Mouse (Mus musculus) layer of hippocampus, postnatal 10 days (tissue): ENCODE measurements around the gene Olfr1013. TPM values are rescaled to one million over a fixed set of nuclear protein-coding genes. Genes with fewer than 3 reads are reported as not detected.

ENCODE experiments used
- DNase-seq, 2 experiments: peaks; one replicate each; pipeline ENCODE4 v3.0.0; 2021; ENCODE audit warnings: low spot score in 2 of 2
- long read RNA-seq: library from polyadenylated mRNA; stranded (forward); transcript quantifications from one replicate; pipeline ENCODE4 v2.0.0, GENCODE M21; 2023
- total RNA-seq, 2 experiments: library from RNA; stranded (reverse); gene quantifications; 2 replicates each; pipeline ENCODE4 v1.2.3; 2021

Gene Olfr1013
- not detected for total RNA-seq
- long read RNA-seq: 0 reads

DNA sequence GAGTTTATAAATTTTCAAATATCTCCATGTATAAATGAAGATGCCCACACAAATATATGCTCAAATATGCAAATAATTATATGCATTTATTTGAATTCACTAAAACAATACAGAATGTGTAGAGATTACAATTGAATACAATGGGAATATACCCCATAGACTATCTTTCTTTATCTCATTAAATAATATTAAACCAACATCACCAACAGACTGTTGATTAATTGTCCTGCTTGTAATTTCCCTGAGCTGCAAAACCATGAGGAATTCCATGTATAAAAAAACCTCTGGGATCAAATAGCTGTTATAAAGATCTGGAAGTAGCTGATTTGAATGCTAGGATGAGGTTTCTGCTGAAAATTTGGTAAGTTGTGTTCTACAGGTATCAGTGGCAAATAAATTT, at the start of gene Olfr1013:
Gene Olfr1013, plus strand, starts transcription at position 301 of the 400 bp plus-strand sequence.
- DNase-seq: no peak

DNA sequence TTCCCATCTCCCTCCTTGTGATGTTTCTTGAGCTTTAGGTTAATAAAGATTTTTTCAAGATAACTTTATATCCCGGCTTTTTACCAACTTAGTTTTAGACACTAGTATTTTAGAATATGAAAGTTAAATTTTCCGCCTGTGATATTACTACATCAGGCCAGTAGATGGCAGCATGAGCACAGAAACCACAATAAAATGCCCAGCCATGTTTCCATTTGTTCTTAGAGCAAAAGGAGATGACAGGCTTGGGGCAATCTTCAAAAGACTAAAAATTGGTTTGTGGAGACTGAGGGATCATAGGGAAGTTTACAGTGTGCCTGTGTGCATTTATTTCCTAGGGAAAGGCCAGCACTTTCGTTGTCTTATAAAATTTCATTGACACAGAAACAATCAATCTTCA, 41.1 kb upstream of the Olfr1013 start:
- peak; percentile 15 to 39 for DNase-seq

DNA sequence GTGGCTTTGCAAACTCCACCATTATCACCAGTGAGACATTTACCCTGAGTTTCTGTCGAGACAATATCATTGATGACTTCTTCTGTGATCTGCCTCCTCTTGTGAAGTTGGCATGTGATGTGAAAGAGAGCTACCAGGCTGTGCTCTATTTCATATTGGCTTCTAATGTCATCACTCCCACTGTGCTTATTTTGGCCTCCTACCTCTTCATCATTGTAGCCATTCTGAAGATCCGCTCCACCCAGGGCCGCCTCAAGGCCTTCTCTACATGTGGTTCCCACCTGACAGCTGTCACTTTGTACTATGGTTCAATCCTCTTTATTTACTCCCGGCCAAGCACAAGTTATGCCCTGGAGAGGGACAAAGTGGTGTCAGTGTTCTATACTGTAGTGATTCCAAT, 13.1 kb upstream of the Olfr1013 start:
- no peak for DNase-seq

DNA sequence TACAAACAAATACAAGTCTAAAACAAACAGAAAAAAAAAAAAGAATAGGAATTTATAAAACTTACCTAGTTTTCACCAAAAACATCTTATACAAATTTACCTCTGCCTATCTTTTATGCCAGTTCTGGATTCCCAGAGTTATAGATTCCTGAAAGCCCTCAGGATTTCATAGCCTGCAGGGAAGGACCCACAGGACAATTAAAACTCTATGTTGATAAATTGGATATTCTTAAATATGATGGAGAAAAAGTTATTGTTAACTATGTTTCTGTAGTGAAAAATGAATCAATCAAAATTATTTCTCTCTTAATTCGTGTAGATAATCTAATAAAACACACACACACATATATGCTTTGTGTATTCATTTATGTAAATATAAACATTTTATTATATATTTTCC, 4.2 kb upstream of the Olfr1013 start, which contains the start of gene Olfr1012:
Gene Olfr1012, minus strand, starts transcription at position 101 of the 400 bp plus-strand sequence.
- no peak for DNase-seq

DNA sequence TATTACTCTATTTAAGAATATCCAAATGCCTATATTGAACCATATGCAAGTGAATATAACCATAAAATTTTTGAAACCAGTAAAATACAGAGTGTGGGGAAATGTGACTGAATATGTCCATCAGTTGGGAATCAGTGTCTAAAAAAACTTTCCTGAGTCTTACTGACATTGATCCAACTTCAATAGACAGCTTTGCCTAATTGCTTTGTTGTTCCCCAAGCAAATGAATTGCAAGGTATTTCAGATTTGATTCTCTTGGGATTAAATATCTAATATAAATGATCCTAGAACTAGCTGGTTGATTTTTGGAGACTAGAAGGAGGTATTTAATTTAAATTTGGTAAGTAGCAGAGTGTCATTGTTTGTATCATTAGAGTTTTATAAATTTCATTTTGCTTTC, 5.5 kb downstream of the Olfr1013 start, which contains the start of gene Olfr1014:
Gene Olfr1014, plus strand, starts transcription at position 301 of the 400 bp plus-strand sequence.
- DNase-seq: no peak

DNA sequence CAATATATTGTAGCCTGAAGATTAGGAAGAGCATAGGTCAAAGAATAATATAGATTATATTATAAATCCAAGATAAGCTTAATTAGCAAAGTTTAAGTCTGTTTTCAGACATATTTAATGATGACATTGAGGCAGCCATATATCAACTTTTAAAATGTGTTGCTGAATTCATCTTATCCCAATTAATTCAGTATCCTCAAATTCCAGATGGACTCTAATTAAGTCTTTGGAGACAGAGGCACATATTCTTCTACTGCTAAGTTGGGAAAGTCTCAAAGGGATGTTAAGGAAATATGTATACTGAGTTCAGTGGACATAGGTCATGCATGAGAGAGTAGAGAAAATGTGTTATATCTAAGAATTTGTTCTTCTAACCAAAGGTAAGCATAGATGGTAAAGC, 14.8 kb downstream of the Olfr1013 start, which contains the start of gene Olfr1015:
Gene Olfr1015, plus strand, starts transcription at position 301 of the 400 bp plus-strand sequence.
- DNase-seq: no peak

DNA sequence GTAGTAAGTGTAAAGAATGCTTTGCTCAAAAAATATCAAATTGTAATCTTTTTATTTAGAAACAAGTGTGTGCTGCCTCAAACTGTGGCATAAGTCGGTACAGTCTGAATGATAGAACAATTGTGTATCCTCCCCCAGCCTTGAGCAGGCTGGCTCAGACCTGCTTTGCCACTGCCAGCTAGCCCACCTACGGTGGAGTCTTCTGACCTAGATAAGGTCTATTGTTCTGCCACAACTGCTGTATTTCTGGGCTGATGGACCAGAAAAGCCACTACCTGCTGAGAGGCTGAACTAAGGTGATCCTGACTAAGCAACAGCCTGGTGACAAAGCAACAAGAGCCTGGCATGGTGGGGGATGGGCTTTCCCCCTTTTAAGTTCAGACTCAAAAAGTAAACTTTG, 25.4 kb downstream of the Olfr1013 start:
- no peak for DNase-seq

DNA sequence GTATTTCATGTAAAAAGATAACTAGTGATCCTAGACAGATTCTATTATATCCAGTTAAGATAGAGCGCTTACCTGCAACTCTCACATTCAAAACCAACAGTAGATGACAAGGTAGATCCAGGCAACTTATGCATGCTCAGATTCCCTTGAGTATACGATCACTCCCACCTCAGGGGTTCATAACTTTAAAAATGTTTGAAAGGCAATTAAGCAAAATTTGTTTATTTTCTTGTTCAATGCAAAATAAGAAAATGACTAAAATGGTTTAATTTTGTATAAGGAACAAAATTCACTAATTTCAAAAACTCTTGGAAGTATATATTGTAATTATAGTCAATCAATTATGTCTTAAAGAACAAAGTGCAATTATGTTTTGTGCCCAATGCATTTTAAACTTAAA, 35.5 kb downstream of the Olfr1013 start, which contains the start of gene Olfr1016:
Gene Olfr1016, minus strand, starts transcription at position 101 of the 400 bp plus-strand sequence.
- DNase-seq: no peak

DNA sequence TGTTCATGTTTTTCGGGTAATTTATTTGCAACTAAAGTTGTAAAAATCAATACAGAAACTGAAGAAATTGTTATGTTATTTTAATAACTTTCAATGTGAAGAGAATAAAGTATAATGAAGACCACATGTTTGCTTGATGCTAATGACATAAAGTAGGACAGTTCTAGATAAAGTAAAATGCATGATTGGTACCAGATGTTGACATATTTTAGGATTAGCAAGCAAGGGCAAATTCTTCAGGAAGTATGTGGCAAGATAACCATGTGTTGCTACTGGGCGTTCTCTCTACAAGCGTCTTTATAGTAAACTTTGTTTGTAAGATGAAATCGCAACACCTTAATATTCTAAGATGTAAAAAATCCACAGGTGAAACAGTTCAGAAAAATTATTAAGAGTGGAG, 37.6 kb downstream of the Olfr1013 start:
- DNase-seq: no peak

DNA sequence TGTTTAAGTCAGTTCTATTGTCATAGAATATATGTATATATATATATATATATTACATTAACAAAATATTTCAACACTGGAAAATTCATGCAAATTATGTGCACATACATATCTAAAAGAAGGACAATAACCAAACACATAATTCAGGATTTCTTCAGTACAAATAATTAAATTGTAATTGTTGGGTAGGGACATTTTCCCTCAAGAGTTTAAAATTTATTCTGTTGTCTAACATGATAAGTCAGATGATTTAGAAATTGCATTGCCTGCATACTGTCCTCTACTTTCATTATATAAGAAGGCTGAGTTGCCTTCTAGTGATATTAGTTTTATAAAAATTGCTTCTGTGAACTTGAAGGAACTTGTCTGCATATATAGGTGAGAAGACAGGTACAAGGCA, 51.3 kb downstream of the Olfr1013 start, which contains the start of gene Olfr1018:
Gene Olfr1018, plus strand, starts transcription at position 301 of the 400 bp plus-strand sequence.
- no peak for DNase-seq

Other genes starting within 250 kb of the Olfr1013 start
- gene 4833423E24Rik, start 248.1 kb upstream of the Olfr1013 start, total RNA-seq: under 1 TPM; 0.62 to 0.67 TPM
- gene Olfr996, start 187.9 kb upstream of the Olfr1013 start, total RNA-seq: not detected
- not detected for gene Olfr998, start 178.2 kb upstream of the Olfr1013 start, total RNA-seq
- not detected for gene Olfr1000, start 155.2 kb upstream of the Olfr1013 start, total RNA-seq
- gene Olfr1002, start 116.4 kb upstream of the Olfr1013 start, total RNA-seq: not detected
- not detected for gene Olfr154, start 102.6 kb upstream of the Olfr1013 start, total RNA-seq
- gene Olfr1006, start 88.3 kb upstream of the Olfr1013 start, total RNA-seq: not detected
- not detected for gene Olfr1008, start 77.7 kb upstream of the Olfr1013 start, total RNA-seq
- not detected for gene Olfr1009, start 51.7 kb upstream of the Olfr1013 start, total RNA-seq
- not detected for gene Olfr1012, start 4.3 kb upstream of the Olfr1013 start, total RNA-seq
- gene Olfr1014, start 5.6 kb downstream of the Olfr1013 start, total RNA-seq: not detected
- gene Olfr1015, start 14.9 kb downstream of the Olfr1013 start, total RNA-seq: not detected
- gene Olfr1016, start 35.4 kb downstream of the Olfr1013 start, total RNA-seq: not detected
- not detected for gene Olfr1018, start 51.4 kb downstream of the Olfr1013 start, total RNA-seq
- gene Olfr1019, start 78.4 kb downstream of the Olfr1013 start, total RNA-seq: not detected
- gene Olfr1020, start 79.9 kb downstream of the Olfr1013 start, total RNA-seq: not detected
- not detected for gene Olfr1022, start 101.5 kb downstream of the Olfr1013 start, total RNA-seq
- gene Olfr1023, start 118.5 kb downstream of the Olfr1013 start, total RNA-seq: not detected
- not detected for gene Olfr1024, start 138.0 kb downstream of the Olfr1013 start, total RNA-seq
- gene Olfr1025-ps1, start 148.1 kb downstream of the Olfr1013 start, total RNA-seq: not detected
- not detected for gene Olfr1026, start 154.5 kb downstream of the Olfr1013 start, total RNA-seq
- not detected for gene Olfr1028, start 183.3 kb downstream of the Olfr1013 start, total RNA-seq
- gene Olfr1029, start 206.8 kb downstream of the Olfr1013 start, total RNA-seq: not detected
- not detected for gene Olfr1030, start 212.2 kb downstream of the Olfr1013 start, total RNA-seq
- gene Olfr1031, start 223.2 kb downstream of the Olfr1013 start, total RNA-seq: not detected
- not detected for gene Olfr1032, start 238.4 kb downstream of the Olfr1013 start, total RNA-seq